Mouse (Mus musculus) liver, embryonic 14 days (tissue): ENCODE data around the gene Prh1. TPM values are rescaled to one million over a fixed set of nuclear protein-coding genes. Genes with fewer than 3 reads are reported as not detected.

Source experiments
- polyA plus RNA-seq: library from polyadenylated mRNA; depleted of rRNA; stranded (reverse); fragments of >200 nt; gene quantifications from 2 replicates; pipeline ENCODE4 v1.2.3, GENCODE M21; 2012; rRNA removed

Prh1 gene
- polyA plus RNA-seq = not detected in 2 replicates

GRCm38 (mm10) chr6:132569509-132569908 is at the start of gene Prh1:
Gene Prh1 (plus strand): TSS chr6:132569809.

DNA sequence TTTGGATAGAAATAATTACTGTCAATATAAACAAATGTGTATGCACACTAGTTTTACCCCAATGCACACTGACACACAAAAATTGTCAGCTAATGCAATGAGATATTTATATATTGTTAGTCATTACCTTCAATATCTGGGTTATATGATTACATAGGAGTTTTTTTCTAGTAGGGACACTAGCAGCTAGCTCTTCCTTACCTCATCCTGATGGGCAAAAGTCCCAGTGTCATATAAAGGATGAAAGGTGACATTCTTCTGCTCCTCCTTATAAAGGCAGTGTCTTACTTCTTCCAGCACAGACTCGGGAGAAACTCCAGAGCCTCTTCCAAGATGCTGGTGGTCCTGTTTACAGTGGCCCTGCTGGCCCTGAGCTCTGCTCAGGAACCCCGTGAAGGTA is 26.0 kb downstream of the Prh1 start, which contains the start of gene Prp2:
Gene Prp2 (plus strand): TSS at position 301 of the 400 bp plus-strand sequence.

Other genes starting within 250 kb of the Prh1 start
- gene Gm8882, start 205.7 kb upstream of the Prh1 start, polyA plus RNA-seq = not detected in 2 replicates
- gene Prp2, start 26.1 kb downstream of the Prh1 start, polyA plus RNA-seq = not detected in 2 replicates
- gene A630073D07Rik, start 81.7 kb downstream of the Prh1 start, polyA plus RNA-seq = not detected in 2 replicates
- gene Tas2r120, start 87.1 kb downstream of the Prh1 start, polyA plus RNA-seq = not detected in 2 replicates
- gene Tas2r121, start 131.2 kb downstream of the Prh1 start, polyA plus RNA-seq = not detected in 2 replicates
- not detected in 2 replicates for gene Tas2r122, start 142.1 kb downstream of the Prh1 start, polyA plus RNA-seq
- gene Tas2r115, start 168.2 kb downstream of the Prh1 start, polyA plus RNA-seq = not detected in 2 replicates
- not detected in 2 replicates for gene Tas2r124, start 184.9 kb downstream of the Prh1 start, polyA plus RNA-seq
- not detected in 2 replicates for gene Tas2r102, start 192.3 kb downstream of the Prh1 start, polyA plus RNA-seq
- gene Tas2r136, start 208.4 kb downstream of the Prh1 start, polyA plus RNA-seq = not detected in 2 replicates
- gene Tas2r117, start 233.0 kb downstream of the Prh1 start, polyA plus RNA-seq = not detected in 2 replicates